Mouse (Mus musculus) monocyte, adult 5-6 weeks (primary cell): Measurements from ENCODE around the gene Cisd3. TPM values are rescaled to one million over a fixed set of nuclear protein-coding genes. Genes with fewer than 3 reads are reported as not detected.

Source experiments
- ATAC-seq: fragments of 153-309, 156-312 bp; replicated peaks from 2 replicates; pipeline ENCODE4 v1.8.0; 2017; ENCODE audit warnings: mild to moderate bottlenecking; ENCODE audit not compliant: low TSS enrichment, insufficient number of reproducible peaks, severe bottlenecking, poor library complexity, low FRiP score
- total RNA-seq: library from RNA; stranded (forward); fragments of 200-1000, 200-491, 200-594 nt; gene quantifications from 3 replicates; pipeline ENCODE4 v1.2.3, GENCODE M21; 2017

Gene Cisd3
- total RNA-seq, 1 experiment from 2014 or later: 5.8 TPM

DNA sequence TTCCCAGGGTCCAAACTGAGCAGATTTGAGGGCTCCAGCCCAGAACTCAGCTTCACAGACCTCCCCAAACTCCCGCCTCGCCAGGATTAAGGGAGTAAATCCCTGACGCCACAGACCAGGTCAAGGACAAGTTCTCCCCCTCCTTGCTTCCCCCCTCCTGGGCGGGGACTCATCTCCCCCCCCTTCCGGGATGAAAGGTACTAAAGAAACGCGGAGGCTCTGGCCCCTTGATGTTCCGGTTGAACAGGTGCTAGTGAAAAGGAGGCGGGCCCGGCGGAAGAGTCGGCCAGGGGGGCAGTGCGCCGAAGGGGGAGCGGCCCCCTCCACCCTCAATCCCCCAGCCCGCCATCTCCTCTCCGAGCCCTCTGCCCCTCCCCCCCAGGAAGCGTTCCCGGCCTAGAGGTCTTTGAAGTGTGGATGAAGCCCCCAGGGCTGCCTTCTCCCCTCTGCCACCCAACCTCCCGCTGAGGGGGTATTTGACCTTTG, 23.9 kb upstream of the Cisd3 start:
- no peak for ATAC-seq

DNA sequence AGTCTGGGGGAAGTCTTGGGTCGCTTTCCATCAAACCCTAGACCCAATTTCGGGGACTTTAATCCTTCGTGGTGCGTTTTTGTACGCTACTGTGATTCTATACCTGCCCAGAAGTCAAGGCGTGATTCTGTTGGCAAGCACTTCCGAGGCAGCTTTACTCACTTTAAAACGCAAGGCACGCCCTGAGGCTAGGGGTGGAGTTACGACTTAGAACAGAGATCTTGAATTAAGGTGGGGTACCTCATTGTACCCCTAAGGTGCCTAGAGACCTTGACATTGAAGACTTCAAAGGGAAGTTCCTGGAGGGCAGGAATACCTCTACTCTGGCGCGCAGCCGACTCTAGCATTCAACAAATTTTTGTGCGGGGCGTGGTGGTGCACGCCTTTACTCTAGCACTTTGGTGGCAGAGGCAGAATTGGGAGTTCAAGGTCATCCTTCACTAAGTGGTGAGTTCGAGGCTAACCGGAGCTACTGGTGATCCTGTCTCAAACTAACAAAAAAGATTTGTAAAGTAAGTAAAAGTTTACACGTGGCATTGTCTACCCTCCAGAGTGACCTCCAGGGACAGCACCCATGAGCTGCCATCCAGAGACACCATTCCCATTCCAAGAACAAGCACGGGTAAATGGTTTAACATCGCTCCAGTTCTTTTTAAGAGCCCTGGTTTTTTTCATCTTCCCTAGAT, 23.3 kb upstream of the Cisd3 start:
- ATAC-seq: no peak

GRCm38 (mm10) chr11:97662893-97663527, 22.6 kb upstream of the Cisd3 start, which contains the start of gene Mllt6:
Gene Mllt6 (plus strand): TSS chr11:97663414.
- ATAC-seq: no peak

GRCm38 (mm10) chr11:97663528-97664338, 21.9 kb upstream of the Cisd3 start:
- no peak for ATAC-seq

GRCm38 (mm10) chr11:97664339-97664665, 21.3 kb upstream of the Cisd3 start:
- ATAC-seq: no peak

DNA sequence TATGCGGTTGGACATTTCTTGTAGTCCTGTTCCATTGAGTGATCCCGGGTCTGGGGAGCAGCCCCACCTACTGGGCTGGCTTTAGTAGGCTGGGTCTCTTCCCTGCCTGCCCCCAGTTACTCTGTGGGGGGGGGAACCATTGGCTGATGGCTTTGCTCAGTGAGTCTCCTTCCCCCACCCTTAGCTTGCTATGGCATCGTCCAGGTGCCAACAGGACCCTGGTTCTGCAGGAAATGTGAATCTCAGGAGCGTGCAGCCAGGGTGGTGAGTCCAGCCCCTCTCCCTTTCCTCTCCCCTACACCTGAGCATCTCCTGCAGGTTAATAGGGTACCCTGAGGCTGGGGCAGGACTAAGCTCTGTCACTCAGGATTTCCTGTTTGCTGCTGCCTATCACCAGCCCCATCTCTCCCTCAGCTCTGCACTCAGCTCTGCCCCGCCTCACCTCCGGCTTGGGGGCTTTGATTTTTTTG, 20.8 kb upstream of the Cisd3 start:
- ATAC-seq: no peak

DNA sequence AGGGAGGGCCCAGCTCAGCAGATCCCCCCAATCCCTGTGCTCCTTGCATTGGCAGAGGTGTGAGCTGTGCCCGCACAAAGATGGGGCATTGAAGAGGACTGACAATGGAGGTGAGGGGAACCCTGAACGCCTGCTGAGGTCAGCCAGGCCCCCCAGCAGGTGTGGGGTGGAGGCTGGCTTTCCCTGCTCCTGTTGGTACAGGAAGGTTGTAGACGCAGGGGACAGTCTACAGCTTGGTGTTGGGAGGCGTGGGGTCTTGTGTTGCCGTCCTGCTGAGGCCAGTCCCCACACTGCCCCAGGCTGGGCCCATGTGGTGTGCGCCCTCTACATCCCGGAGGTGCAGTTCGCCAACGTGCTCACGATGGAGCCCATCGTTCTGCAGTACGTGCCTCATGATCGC, 20.2 kb upstream of the Cisd3 start:
- ATAC-seq: no peak

GRCm38 (mm10) chr11:97666221-97666620, 19.4 kb upstream of the Cisd3 start:
- ATAC-seq: no peak

GRCm38 (mm10) chr11:97666794-97667193, 18.8 kb upstream of the Cisd3 start:
- ATAC-seq: no peak

GRCm38 (mm10) chr11:97668160-97668559, 17.5 kb upstream of the Cisd3 start:
- ATAC-seq: no peak

- ATAC-seq: no peak
Observed at GRCm38 (mm10) chr11:97669268-97669667, 16.4 kb upstream of the Cisd3 start.

GRCm38 (mm10) chr11:97669829-97670228, 15.8 kb upstream of the Cisd3 start:
- ATAC-seq: no peak

GRCm38 (mm10) chr11:97670234-97671176, 15.1 kb upstream of the Cisd3 start:
- ATAC-seq: no peak

DNA sequence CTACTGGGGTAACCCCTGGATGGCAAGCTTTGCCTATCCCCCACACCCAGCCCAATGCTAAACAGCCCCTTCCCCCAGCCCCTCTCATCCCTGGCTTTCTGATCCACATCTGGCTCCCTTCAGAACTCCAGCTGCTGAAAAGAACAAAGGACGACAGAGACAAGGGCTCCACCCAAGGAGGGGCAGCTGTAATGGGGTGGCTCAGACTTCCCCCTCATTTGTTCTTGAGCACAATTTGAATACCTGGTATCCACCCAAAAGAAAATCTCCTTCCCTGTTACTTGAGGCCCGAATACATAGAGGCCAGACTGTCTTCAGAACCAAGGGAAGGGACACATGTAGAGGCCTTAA, 14.5 kb upstream of the Cisd3 start:
- no peak for ATAC-seq

DNA sequence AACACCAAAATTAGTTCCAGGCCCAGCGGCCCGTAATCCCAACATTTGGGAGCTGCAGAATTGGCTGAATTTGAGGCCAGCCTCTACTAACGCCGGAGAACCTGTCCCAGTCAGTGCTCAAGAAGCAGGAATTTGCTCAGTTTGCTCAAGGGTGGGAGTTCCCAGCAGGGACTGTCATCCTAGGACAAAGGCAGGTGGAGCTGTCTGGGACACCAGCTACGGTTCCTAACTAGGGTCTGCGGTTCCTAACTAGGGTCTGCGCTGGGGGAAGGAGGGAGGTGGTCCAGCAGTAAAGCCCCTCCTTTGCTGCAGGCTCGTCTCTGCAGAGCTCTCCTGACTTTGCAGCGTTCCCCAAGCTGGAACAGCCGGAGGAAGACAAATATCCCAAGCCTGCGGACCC, 12.5 kb upstream of the Cisd3 start:
- no peak for ATAC-seq

GRCm38 (mm10) chr11:97676050-97676754, 9.4 kb upstream of the Cisd3 start:
- no peak for ATAC-seq

GRCm38 (mm10) chr11:97677381-97677780, 8.2 kb upstream of the Cisd3 start:
- no peak for ATAC-seq

DNA sequence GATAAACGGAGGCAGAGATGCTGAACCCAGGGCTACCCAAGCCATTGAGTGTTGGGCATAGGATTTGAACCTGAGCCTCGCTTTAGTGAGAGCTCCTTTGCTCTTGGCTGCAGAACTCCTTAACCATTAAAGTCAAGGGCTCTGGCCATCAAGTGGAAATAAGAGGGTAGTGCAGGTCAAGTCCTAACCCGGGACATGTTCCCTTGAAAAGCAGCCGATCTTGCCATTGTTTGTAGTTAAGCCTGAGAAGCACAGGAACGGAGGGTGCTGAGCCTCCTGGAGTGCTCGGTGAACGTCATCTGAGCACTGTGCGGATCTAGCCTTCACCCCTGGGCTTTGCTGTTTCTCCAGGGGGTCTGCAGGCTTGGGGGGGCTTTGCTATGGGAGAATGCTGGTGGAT, 7.8 kb upstream of the Cisd3 start:
- no peak for ATAC-seq
